Mouse (Mus musculus) hindbrain, embryonic 10.5 days (tissue): ENCODE results near the gene Gm8298. TPM values are rescaled to one million over a fixed set of nuclear protein-coding genes. Genes with fewer than 3 reads are reported as not detected.
"Not testable (repeated sequence)": the region's sequence is repeated elsewhere in the genome, so short reads cannot be mapped to it uniquely, and the experiment has no call there.

Experiments used
- DNase-seq: peaks from one replicate; pipeline ENCODE4 v3.0.0-alpha.2; 2017; ENCODE audit warnings: low spot score
- H3K27ac ChIP-seq: fragments of 300-500 bp; sonication (generic); 2 replicates; pipeline ENCODE4 v1.5.1; 2016; ENCODE audit warnings: mild to moderate bottlenecking, moderate library complexity
- H3K27me3 ChIP-seq: fragments of 300-500 bp; sonication (generic); 2 replicates; pipeline ENCODE4 v1.6.1; 2016; ENCODE audit warnings: mild to moderate bottlenecking; ENCODE audit not compliant: poor library complexity, insufficient read depth, severe bottlenecking
- H3K36me3 ChIP-seq: fragments of 300-500 bp; sonication (generic); 2 replicates; pipeline ENCODE4 v1.6.1; 2016; ENCODE audit warnings: mild to moderate bottlenecking, moderate library complexity
- H3K4me1 ChIP-seq: fragments of 300-500 bp; sonication (generic); replicated peaks from 2 replicates; pipeline ENCODE4 v1.6.1; 2016; ENCODE audit warnings: mild to moderate bottlenecking
- H3K4me3 ChIP-seq: fragments of 300-500 bp; sonication (generic); 2 replicates; pipeline ENCODE4 v1.5.1; 2016; ENCODE audit warnings: mild to moderate bottlenecking, moderate library complexity
- H3K9me3 ChIP-seq: fragments of 300-500 bp; sonication (generic); 2 replicates; pipeline ENCODE4 v1.6.1; 2016; ENCODE audit warnings: mild to moderate bottlenecking, moderate library complexity
- WGBS: fragments of 180-500 bp; shearing (Covaris S2); methylation state at CpG from one replicate; pipeline ENCODE4 v1.1.7; 2016; 5-methylcytosine and 5-hydroxymethylcytosine counted together
- polyA plus RNA-seq: library from polyadenylated mRNA; unstranded; fragments of >200 nt; fragmentation: Nextera tagmentation; extraction: Ambion mirVana; gene quantifications from 2 replicates; pipeline ENCODE4 v1.2.1, GENCODE M21; 2016

Gm8298 gene
- not detected in 2 replicates for polyA plus RNA-seq

GRCm38 (mm10) chr3:59860751-59861150, at the start of gene Gm8298:
Gene Gm8298 (plus strand): TSS chr3:59861051.
- H3K36me3 ChIP-seq: no peaks in the 10 kb centered on the region
- no peak within 1 kb of the TSS for H3K4me3 ChIP-seq
- no peak for DNase-seq
- H3K4me1 ChIP-seq: no peaks in the 10 kb centered on the region
- H3K9me3 ChIP-seq: no peaks in the 10 kb centered on the region
- no peaks in the 10 kb centered on the region for H3K27me3 ChIP-seq
- no peak within 1 kb of the TSS for H3K27ac ChIP-seq
- WGBS: 95% methylated on average over 2 of the region's 2 CpGs

- H3K4me1 ChIP-seq: no peaks in the 10 kb centered on the region
- no peak overlapping the region for H3K27ac ChIP-seq
- H3K9me3 ChIP-seq: no peaks in the 10 kb centered on the region
- H3K27me3 ChIP-seq: no peaks in the 10 kb centered on the region
- no peak for DNase-seq
- H3K36me3 ChIP-seq: no peaks in the 10 kb centered on the region
- H3K4me3 ChIP-seq: no peak overlapping the region
These were observed 47.7 kb upstream of the Gm8298 start for GRCm38 (mm10) chr3:59813169-59813568.

- Histone ChIP-seq H3K9me3 (no peaks in the 10 kb centered on the region), H3K36me3 (no peaks in the 10 kb centered on the region), H3K4me1 (no peaks in the 10 kb centered on the region), H3K27me3 (no peaks in the 10 kb centered on the region), H3K4me3 (no peak overlapping the region), H3K27ac (no peak overlapping the region)
- WGBS: 25% methylated on average over 2 of the region's 2 CpGs
- peak; percentile 38 for DNase-seq
These were observed 9.9 kb downstream of the Gm8298 start for GRCm38 (mm10) chr3:59870765-59871164.

GRCm38 (mm10) chr3:59877601-59878000, 16.8 kb downstream of the Gm8298 start:
- H3K9me3 ChIP-seq, H3K36me3 ChIP-seq, H3K4me1 ChIP-seq, H3K4me3 ChIP-seq, H3K27ac ChIP-seq, H3K27me3 ChIP-seq, DNase-seq: not testable (repeated sequence)
- WGBS: 23% methylated on average over 1 of the region's 1 CpGs

GRCm38 (mm10) chr3:59879801-59880554, 19.1 kb downstream of the Gm8298 start:
- H3K4me3 ChIP-seq, H3K4me1 ChIP-seq, H3K36me3 ChIP-seq, H3K27ac ChIP-seq, H3K9me3 ChIP-seq, DNase-seq, H3K27me3 ChIP-seq: not testable (repeated sequence)
- WGBS: 72% methylated on average over 7 of the region's 7 CpGs

DNA sequence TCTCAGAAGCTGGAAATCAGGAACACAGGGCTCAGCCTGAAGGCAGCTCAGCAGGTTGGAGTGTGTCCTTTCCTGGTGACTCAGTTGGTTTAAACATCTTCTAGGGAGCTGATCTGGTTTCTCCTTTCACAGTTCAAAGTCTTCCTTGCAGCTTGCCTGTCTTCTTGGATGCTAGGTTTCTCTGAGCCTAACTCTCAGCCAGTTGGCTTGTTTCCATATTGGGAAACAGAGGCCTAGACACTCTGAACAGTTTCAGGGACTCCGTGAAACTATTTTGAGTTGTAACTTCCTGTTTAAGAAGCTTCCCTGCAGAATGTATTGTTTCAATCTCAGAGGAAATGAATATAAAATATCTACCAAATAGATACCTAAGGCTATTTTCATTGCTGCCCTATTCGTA, 32.4 kb downstream of the Gm8298 start:
- Histone ChIP-seq H3K4me3 (no peak overlapping the region), H3K9me3 (no peaks in the 10 kb centered on the region), H3K27ac (no peak overlapping the region), H3K36me3 (no peaks in the 10 kb centered on the region), H3K27me3 (no peaks in the 10 kb centered on the region), H3K4me1 (no peaks in the 10 kb centered on the region)
- WGBS: 90% methylated on average over 2 of the region's 2 CpGs
- DNase-seq: no peak

GRCm38 (mm10) chr3:59924914-59925313, 64.1 kb downstream of the Gm8298 start, which contains the start of gene C130079G13Rik:
Gene C130079G13Rik (plus strand): TSS chr3:59925214.
- DNase-seq: no peak
- H3K27ac ChIP-seq: no peak within 1 kb of the TSS
- H3K4me3 ChIP-seq: no peak within 1 kb of the TSS
- H3K9me3 ChIP-seq: no peaks in the 10 kb centered on the region
- H3K27me3 ChIP-seq: no peaks in the 10 kb centered on the region
- no peaks in the 10 kb centered on the region for H3K36me3 ChIP-seq
- no peaks in the 10 kb centered on the region for H3K4me1 ChIP-seq
- 90% methylated on average over 2 of the region's 2 CpGs for WGBS

Other genes starting within 250 kb of the Gm8298 start
- gene Gm5538, start 131.3 kb upstream of the Gm8298 start, polyA plus RNA-seq: not detected in 2 replicates
- not detected in 2 replicates for gene C130079G13Rik, start 64.2 kb downstream of the Gm8298 start, polyA plus RNA-seq
- gene Aadacl2, start 145.7 kb downstream of the Gm8298 start, polyA plus RNA-seq: not detected in 2 replicates
- gene Aadac, start 164.7 kb downstream of the Gm8298 start, polyA plus RNA-seq: not detected in 2 replicates
- gene Sucnr1, start 220.8 kb downstream of the Gm8298 start, polyA plus RNA-seq: 0.35 TPM in 1 of 2 replicates, not detected in the other